Mouse (Mus musculus): ENCODE results near the gene Lamc2. TPM values are rescaled to one million over a fixed set of nuclear protein-coding genes. Genes with fewer than 3 reads are reported as not detected.

Lamc2 gene
- polyA plus RNA-seq, 1 experiment from 2014 or later = 12.1 TPM

GRCm38 (mm10) chr1:153140747-153141228 is 45.5 kb downstream of the Lamc2 start:
- peak overlapping the region; percentile 14 for H3K27ac ChIP-seq
- H3K4me3 ChIP-seq = no peak overlapping the region
- ATAC-seq (ENCODE audit: insufficient number of reproducible peaks, low FRiP score, low TSS enrichment, low read depth) = no peak
- H3K9me3 ChIP-seq = no peaks in the 10 kb centered on the region
- H3K4me1 ChIP-seq = peaks cover 17% of the 10 kb centered on the region
- whole genome bisulfite sequencing = 14% methylated on average over 8 of the region's 8 CpGs
- H3K27me3 ChIP-seq = no peaks in the 10 kb centered on the region
- no peaks in the 10 kb centered on the region for H3K36me3 ChIP-seq
- no peak overlapping the region for H3K9ac ChIP-seq
- H3K4me2 ChIP-seq = no peak overlapping the region

DNA sequence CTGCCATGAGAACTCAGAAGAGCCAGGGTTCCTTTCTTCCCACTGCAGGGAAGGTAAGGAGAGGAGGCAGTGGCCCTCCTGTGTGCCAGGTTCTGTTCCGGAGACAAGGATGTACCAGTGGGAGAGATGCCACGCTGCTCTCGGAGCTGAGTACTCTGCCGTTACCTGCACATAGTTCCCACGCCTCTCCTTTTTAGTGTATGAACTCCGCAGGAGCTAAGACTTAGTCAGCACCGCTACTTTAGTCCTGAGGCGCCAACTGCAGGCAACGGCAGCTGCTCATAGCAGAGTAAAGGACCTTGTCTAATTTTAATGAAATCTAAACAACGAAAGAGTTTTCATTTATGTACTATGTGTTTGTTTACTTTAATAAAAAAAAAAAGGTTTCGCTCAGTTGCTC is 46.0 kb downstream of the Lamc2 start:
- no peaks in the 10 kb centered on the region for H3K9me3 ChIP-seq
- no peaks in the 10 kb centered on the region for H3K36me3 ChIP-seq
- H3K4me3 ChIP-seq = no peak overlapping the region
- H3K9ac ChIP-seq = no peak overlapping the region
- H3K4me1 ChIP-seq = peaks cover 17% of the 10 kb centered on the region
- H3K27me3 ChIP-seq = no peaks in the 10 kb centered on the region
- ATAC-seq (ENCODE audit: insufficient number of reproducible peaks, low FRiP score, low TSS enrichment, low read depth) = no peak
- no peak overlapping the region for H3K4me2 ChIP-seq
- 68% methylated on average over 11 of the region's 11 CpGs for WGBS
- peak overlapping the region; percentile 14 for H3K27ac ChIP-seq

DNA sequence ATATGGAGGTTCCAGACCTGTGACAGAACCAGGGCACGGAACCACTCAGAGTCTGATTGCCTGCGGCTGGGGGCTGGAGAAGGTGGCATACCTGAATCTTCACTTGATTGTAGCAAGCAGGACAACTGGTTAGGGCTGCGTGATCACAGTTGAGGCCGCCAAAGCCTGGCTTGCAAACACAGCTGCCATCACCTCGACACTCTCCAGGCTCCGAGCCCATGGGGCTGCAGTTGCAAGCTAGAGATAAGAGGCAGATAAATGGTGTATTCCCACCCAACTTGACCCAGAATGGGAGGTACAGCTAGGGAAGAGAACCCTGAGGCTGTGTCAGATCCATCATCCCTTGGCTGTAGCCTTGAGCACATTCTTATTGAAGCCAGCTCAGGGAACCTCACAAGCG is 46.6 kb downstream of the Lamc2 start:
- peaks cover 18% of the 10 kb centered on the region for H3K4me1 ChIP-seq
- 58% methylated on average over 7 of the region's 7 CpGs for WGBS
- H3K4me3 ChIP-seq = no peak overlapping the region
- no peak for ATAC-seq (ENCODE audit: insufficient number of reproducible peaks, low FRiP score, low TSS enrichment, low read depth)
- no peak overlapping the region for H3K4me2 ChIP-seq
- no peaks in the 10 kb centered on the region for H3K27me3 ChIP-seq
- no peaks in the 10 kb centered on the region for H3K36me3 ChIP-seq
- no peaks in the 10 kb centered on the region for H3K9me3 ChIP-seq
- H3K27ac ChIP-seq = no peak overlapping the region
- no peak overlapping the region for H3K9ac ChIP-seq

- Histone ChIP-seq H3K9ac (no peak overlapping the region), H3K9me3 (no peaks in the 10 kb centered on the region), H3K4me3 (no peak overlapping the region), H3K36me3 (no peaks in the 10 kb centered on the region), H3K27ac (no peak overlapping the region), H3K4me1 (peaks cover 29% of the 10 kb centered on the region), H3K4me2 (no peak overlapping the region), H3K27me3 (no peaks in the 10 kb centered on the region)
- 68% methylated on average over 5 of the region's 5 CpGs for WGBS
- no peak for ATAC-seq (ENCODE audit: insufficient number of reproducible peaks, low FRiP score, low TSS enrichment, low read depth)
Observed at GRCm38 (mm10) chr1:153138486-153138885, 47.8 kb downstream of the Lamc2 start.

DNA sequence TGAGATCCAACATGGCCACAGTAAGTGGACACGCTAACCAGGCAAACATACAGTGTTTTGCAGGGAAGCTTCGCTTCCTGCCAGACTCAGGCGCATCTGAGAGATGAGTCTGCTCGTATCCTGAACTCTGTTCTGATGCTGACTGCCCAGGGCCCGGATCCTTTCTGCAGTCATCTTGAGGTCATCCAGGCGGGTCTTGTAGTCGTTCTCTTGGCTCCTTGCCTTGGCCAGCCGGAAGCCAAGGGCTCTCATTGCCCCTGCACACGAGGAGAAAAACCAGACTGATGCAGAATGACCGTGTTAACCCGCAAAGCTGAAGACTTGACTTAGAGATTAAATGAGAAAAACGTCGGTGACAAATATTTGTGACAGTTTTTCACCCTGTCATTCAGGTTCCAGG is 49.6 kb downstream of the Lamc2 start:
- H3K27me3 ChIP-seq = no peaks in the 10 kb centered on the region
- H3K4me3 ChIP-seq = no peak overlapping the region
- H3K4me1 ChIP-seq = peaks cover 32% of the 10 kb centered on the region
- no peak overlapping the region for H3K27ac ChIP-seq
- ATAC-seq (ENCODE audit: insufficient number of reproducible peaks, low FRiP score, low TSS enrichment, low read depth) = no peak
- no peak overlapping the region for H3K9ac ChIP-seq
- H3K4me2 ChIP-seq = no peak overlapping the region
- 73% methylated on average over 13 of the region's 13 CpGs for WGBS
- H3K36me3 ChIP-seq = no peaks in the 10 kb centered on the region
- H3K9me3 ChIP-seq = no peaks in the 10 kb centered on the region

GRCm38 (mm10) chr1:153133865-153134781 is 52.1 kb downstream of the Lamc2 start:
- no peaks in the 10 kb centered on the region for H3K9me3 ChIP-seq
- no peaks in the 10 kb centered on the region for H3K36me3 ChIP-seq
- no peak overlapping the region for H3K9ac ChIP-seq
- 19% methylated on average over 9 of the region's 9 CpGs for WGBS
- peaks cover 18% of the 10 kb centered on the region for H3K4me1 ChIP-seq
- H3K27me3 ChIP-seq = no peaks in the 10 kb centered on the region
- no peak for ATAC-seq (ENCODE audit: insufficient number of reproducible peaks, low FRiP score, low TSS enrichment, low read depth)
- peak overlapping the region; percentile 75 for H3K27ac ChIP-seq
- no peak overlapping the region for H3K4me2 ChIP-seq
- no peak overlapping the region for H3K4me3 ChIP-seq

GRCm38 (mm10) chr1:153129992-153130713 is 56.1 kb downstream of the Lamc2 start:
- Histone ChIP-seq H3K9ac (no peak overlapping the region), H3K4me3 (no peak overlapping the region), H3K4me2 (no peak overlapping the region), H3K27ac (no peak overlapping the region), H3K27me3 (no peaks in the 10 kb centered on the region), H3K4me1 (peaks cover 15% of the 10 kb centered on the region), H3K36me3 (no peaks in the 10 kb centered on the region), H3K9me3 (no peaks in the 10 kb centered on the region)
- 77% methylated on average over 11 of the region's 11 CpGs for WGBS
- ATAC-seq (ENCODE audit: insufficient number of reproducible peaks, low FRiP score, low TSS enrichment, low read depth) = no peak

DNA sequence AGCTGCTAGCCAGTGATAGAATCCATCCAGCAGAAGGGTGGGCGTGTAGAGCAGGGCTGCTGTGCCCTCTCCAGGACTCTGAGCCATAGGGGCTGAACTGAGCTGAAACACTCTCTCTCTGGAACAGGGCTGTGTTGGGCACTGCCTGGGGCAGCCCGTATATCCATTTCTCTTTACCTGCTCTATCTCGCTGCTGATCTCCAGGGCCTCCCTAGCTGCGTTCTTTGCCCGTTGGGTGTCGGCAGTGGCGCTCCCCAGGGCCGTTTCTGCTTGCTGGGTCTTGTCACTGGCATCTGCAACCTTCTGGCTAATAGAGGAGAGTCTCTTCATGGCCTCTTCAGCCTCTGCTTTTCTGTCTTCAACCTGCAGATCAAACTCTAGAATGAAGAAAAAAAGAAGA is 57.5 kb downstream of the Lamc2 start:
- Histone ChIP-seq H3K36me3 (no peaks in the 10 kb centered on the region), H3K9me3 (no peaks in the 10 kb centered on the region), H3K9ac (no peak overlapping the region), H3K27me3 (no peaks in the 10 kb centered on the region), H3K4me3 (no peak overlapping the region), H3K27ac (no peak overlapping the region), H3K4me1 (peaks cover 6% of the 10 kb centered on the region; the same call in 1 of the 2 replicates), H3K4me2 (no peak overlapping the region)
- 59% methylated on average over 8 of the region's 8 CpGs for WGBS
- ATAC-seq (ENCODE audit: insufficient number of reproducible peaks, low FRiP score, low TSS enrichment, low read depth) = no peak

DNA sequence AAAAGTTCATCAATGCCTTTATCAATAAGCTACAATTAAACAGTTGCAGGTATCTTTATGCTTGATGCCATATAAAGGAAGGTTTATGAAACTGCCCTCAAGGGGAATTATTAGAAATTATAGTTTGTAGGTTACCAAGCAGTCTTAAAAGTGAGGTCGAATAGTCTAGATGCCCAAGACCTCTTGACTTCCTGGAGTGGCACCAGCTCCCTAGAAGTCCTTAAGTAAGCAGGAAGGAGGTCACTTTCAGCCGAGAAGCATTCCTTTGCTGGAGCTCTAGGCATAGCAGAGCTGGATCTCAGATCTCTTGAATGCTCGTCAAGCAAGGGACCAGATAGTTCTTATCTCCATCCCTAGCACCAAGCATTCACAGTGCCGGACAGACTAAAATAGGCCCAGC is 58.6 kb downstream of the Lamc2 start:
- no peak overlapping the region for H3K27ac ChIP-seq
- ATAC-seq (ENCODE audit: insufficient number of reproducible peaks, low FRiP score, low TSS enrichment, low read depth) = no peak
- no peak overlapping the region for H3K4me2 ChIP-seq
- no peaks in the 10 kb centered on the region for H3K9me3 ChIP-seq
- no peak overlapping the region for H3K9ac ChIP-seq
- 83% methylated on average over 4 of the region's 4 CpGs for WGBS
- no peaks in the 10 kb centered on the region for H3K27me3 ChIP-seq
- no peaks in the 10 kb centered on the region for H3K4me1 ChIP-seq
- H3K36me3 ChIP-seq = no peaks in the 10 kb centered on the region
- no peak overlapping the region for H3K4me3 ChIP-seq

- Histone ChIP-seq H3K27ac (no peak overlapping the region), H3K36me3 (no peaks in the 10 kb centered on the region), H3K9me3 (no peaks in the 10 kb centered on the region), H3K4me2 (no peak overlapping the region), H3K9ac (no peak overlapping the region), H3K27me3 (no peaks in the 10 kb centered on the region), H3K4me3 (no peak overlapping the region), H3K4me1 (no peaks in the 10 kb centered on the region)
- 0 out of 2 replicates have a peak, but pooled peaks have one; percentile 19 for ATAC-seq (ENCODE audit: insufficient number of reproducible peaks, low FRiP score, low TSS enrichment, low read depth)
- WGBS = 74% methylated on average over 15 of the region's 15 CpGs
Observed at GRCm38 (mm10) chr1:153126491-153127381, 59.5 kb downstream of the Lamc2 start.
